Mouse (Mus musculus): ENCODE measurements around the gene Smc6. TPM values are rescaled to one million over a fixed set of nuclear protein-coding genes. Genes with fewer than 3 reads are reported as not detected.
A peak's percentile ranks its signal among the peaks of the same experiment; 100 is the strongest.

The Smc6 gene
- 40.1 and 41.7 TPM in 2 replicates for polyA plus RNA-seq (2012; rRNA removed)

DNA sequence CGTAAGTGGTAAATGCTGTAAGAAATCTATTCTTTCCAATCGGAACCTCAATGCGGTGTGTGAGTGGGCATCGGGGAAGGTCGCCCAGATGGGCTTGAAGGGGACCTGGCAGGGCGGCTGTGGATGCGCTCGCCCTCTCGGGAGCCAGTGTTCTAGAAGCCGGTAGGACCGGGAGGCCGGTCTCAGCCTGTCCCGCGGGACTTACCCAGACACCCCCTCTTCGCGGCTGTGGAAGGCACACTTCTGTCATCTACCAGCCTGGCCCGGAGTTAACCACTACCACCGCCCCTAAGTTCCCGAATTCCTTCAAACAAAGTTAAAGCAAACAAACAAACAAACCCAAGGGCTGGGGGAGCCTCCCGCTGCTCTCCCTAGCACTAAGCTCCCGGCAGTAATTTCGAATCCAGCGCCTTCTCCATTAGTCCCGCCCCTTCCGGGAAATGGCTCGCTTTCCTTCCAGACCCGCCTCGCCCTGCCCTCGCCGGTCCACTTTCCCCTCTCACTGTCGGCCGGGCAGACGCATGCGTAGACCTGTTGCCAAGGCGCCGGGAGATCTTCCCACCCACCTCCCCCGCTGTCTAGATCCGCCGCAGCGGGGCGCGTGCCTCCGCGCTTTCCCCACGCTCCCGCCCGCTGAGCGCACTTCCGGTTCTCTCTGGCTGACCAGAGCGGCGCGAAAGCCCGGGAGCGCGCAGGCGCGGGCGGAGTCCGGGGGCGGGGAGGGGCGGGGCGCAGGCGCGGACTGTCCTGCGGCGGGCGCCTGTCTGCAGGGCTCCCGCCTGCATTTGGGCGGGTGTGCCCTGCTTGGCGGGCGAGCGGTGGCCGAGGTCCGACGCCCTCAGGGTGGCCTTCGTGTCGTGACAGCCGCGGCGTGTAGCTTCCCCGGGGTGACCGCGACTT lies at the start of gene Smc6, which contains the start of gene Gen1:
Gene Smc6 (plus strand): TSS at position 505 of the 900 bp plus-strand sequence.
Gene Gen1 (minus strand): TSS at position 420 of the 900 bp plus-strand sequence.
- DNase-seq (ENCODE audit: low spot score): peak; percentile 87

DNA sequence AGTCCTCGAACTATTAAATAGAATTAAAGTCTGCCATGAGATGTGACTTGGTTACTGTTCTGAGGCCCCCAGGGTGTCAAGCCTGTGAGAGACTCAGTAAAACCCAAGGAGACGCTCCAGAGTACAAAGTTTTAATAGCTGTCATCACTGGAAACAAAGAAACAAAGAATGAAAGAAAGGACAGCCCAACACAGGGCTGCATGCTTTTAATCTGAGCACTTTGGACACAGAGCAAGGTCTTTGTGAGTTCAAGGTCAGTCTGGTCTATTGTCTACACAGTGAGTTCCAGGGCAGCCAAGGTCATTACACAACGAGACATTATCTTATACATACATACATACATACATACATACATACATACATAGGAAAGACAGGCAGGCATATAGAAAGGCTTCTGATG lies 49.2 kb upstream of the Smc6 start:
- DNase-seq (ENCODE audit: low spot score): no peak

DNA sequence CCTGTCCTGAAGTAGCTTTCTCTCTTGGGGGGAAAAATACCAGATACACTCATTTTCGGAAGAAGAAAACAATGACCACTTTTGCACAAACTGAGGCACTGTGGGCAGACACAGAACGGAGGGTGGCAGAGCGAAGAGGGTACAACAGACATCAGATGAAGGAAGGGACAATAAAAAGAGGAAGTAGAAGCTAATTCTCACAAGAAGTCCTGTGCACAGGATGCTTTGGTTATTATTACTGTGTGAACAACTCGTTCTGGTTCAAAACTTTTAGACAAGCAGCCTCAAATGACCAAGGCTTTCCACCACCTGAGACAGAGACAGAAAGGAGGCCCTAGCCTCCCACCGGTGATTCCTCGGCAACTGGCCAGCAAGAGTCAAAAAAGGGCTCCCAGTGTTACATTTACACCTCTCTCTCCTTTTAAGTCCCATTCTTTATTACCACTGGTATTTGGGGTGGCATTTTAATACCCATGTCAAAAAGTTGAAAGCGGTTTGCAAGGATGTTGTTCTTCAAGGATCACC lies 47.9 kb upstream of the Smc6 start:
- no peak for DNase-seq (ENCODE audit: low spot score)

DNA sequence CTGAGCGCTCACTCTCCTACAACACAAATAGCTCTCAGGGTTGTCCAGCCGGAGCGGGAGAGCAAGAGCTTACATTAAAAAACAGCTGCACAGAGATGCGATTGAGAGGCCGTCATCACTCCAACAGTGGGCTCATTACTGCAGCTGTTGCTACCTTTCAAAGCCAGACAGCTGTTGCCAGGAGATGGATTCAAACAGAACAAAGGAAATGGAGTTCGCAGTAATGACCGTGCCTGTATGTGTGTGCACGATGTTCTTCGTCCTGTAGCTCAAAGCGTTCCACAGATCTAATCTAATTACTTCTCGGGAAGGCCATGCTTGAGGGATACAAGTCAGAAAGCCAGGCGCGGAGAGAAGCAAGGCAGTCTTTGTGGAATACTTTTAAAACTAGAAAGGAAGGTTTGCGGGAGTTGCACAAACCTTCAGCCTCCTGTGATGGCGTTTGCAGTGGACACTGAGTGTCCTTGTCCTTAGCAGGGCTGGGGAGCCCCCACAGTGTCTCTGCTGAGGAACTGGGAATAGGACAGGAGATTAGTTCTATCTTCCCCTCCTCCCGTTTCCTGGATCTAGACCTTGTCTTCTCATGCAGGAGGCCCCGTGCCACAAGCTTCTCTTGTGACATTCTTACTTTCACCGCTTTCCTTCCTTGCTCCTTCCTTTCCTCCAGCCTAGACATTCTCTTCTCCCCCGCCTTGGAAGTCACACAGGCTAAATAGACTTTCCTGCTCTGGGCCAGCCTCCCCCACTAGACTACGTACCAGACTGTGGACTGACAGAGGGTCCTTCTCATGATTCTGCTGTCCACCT lies 44.0 kb upstream of the Smc6 start:
- DNase-seq (ENCODE audit: low spot score): no peak

DNA sequence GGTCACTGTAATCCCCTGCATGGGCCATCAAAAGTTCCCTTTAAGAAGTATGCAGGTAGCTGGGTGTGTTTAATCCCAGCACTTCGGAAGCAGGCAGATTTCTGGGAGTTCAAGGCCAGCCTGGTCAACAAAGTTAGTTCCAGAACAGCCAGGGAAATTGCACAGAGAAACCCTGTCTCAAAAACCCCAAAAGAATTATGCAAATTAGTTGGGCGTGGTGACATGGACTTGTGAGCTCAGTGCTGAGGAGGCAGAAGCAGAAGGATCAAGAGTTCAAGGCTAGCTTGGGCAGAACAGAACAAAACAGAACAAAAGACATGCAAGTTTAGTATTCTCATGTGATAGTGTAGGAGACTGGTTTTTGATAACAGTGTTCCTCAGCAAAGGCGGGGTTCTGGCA lies 43.1 kb upstream of the Smc6 start:
- no peak for DNase-seq (ENCODE audit: low spot score)

DNA sequence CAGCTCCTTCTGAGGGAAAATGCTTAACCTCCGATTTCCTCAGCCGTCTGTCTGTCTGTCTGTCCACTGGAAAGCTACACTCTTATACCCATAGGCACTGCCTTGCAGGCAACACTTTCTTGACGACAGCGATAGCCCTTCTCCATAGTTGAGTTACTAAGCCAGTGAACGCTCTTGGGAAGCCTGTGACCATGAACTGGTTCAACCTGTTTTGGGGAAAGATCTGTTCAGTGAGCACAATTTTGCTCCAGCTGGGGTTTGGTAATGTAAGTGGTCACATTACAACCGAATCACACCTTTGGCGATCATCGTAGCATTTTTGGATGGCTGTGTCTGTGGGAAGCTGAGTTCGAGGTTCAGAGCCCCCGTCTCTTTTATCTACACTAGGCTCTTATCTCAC lies 42.6 kb upstream of the Smc6 start:
- no peak for DNase-seq (ENCODE audit: low spot score)

- DNase-seq (ENCODE audit: low spot score): no peak
Observed at GRCm38 (mm10) chr12:11224722-11225121, 41.0 kb upstream of the Smc6 start.

GRCm38 (mm10) chr12:11226123-11226522 lies 39.6 kb upstream of the Smc6 start:
- no peak for DNase-seq (ENCODE audit: low spot score)

GRCm38 (mm10) chr12:11226529-11227268 lies 39.0 kb upstream of the Smc6 start:
- DNase-seq (ENCODE audit: low spot score): no peak

DNA sequence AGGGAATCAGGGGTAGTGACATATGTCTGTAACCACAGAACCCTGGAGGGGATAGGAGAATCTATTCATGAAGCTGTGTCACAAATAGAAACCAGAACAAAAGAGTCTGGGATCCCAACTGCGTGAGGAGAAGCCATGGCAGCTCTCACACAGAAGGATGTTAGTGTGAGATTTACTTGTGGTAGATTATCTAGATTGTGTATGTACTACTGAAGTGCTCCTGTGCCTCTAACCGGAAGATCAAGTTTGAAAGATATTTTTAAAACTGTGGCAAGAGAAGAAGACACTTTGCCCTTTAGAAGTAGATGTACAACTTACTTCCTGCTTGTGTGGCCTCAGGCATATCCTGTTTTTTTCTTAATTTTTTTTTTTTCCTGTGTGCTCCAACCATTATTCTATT lies 35.4 kb upstream of the Smc6 start:
- DNase-seq (ENCODE audit: low spot score): no peak

DNA sequence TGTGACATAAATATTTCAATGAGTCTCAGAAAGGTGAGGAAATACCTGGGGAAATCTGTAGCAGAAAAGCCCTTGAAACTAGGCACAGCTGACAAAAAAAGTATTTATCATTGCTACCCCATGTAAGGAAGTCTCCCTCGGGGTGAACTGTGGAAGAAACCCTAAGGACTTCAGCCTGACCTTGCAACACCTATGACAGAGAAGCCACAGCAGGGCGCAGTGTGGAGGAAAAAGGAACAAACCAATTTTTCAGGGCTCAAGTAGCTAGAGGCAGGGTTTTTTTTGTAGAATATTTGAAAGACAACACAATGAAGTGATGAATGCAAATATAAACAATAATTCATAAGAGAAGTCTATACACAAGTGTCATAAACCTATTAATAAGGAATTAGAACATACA lies 29.7 kb upstream of the Smc6 start:
- no peak for DNase-seq (ENCODE audit: low spot score)

- no peak for DNase-seq (ENCODE audit: low spot score)
Observed at GRCm38 (mm10) chr12:11247460-11247859, 18.2 kb upstream of the Smc6 start.

GRCm38 (mm10) chr12:11250322-11250721 lies 15.4 kb upstream of the Smc6 start:
- DNase-seq (ENCODE audit: low spot score): no peak

- DNase-seq (ENCODE audit: low spot score): no peak
Observed at GRCm38 (mm10) chr12:11264895-11265294, 791 bp upstream of the Smc6 start.

GRCm38 (mm10) chr12:11266282-11266985 lies 748 bp downstream of the Smc6 start:
- no peak for DNase-seq (ENCODE audit: low spot score)

GRCm38 (mm10) chr12:11267030-11267429 lies 1.3 kb downstream of the Smc6 start:
- DNase-seq (ENCODE audit: low spot score): no peak

DNA sequence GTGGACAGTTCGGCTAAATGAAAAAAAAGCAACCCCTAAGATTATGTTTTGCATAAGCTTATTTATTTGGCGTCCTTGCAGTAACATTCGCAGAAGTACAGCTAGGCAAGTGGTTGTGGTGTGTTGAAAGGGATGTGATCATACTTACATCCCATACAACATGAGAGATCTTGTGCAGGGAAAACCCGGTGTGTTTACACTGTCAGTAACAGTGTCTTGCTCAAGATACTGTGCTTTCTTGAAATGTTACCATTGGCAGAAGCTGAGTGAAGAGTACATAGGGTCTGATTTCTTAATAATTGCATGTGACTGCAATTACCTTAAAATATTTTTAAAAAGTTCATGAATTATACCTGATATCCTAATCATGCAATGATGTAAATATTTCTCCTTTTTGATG lies 6.9 kb downstream of the Smc6 start:
- DNase-seq (ENCODE audit: low spot score): no peak

DNA sequence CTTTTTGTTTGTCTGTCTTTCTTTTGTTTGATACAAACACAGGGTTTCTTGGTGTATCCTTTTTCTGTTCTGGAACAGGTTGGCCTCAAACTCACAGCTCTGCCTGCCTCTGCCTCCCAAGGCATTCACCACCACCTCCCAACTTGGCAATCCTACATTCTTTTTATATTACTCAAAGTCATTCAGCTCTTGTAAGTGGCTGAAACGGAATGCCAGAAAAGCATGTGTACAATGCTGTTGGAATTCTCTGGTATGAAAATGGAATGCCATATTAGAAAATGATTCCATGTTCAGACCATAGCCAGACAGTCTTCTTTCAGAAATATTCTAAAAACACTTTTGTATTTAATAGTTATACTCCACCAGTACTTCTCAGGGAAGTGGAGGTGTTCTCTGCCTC lies 7.5 kb downstream of the Smc6 start:
- DNase-seq (ENCODE audit: low spot score): no peak

DNA sequence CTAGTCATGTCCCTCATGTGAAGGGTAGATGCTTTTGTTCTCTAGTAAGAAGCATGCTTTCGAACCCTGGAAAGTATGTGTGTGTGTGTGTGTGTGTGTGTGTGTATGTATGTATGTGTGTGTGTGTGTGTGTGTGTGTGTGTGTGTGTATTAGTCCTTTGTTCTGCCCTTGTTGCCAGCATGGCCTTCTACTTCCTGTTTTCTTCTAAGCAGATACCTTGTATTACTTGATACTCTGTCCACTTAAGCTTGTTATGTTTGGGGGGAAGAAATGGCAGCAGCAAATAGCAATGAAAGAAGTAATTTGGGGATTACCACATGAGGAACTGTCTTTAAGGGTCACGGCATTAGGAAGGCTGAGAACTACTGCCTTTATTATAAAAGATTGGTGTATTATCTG lies 10.9 kb downstream of the Smc6 start:
- no peak for DNase-seq (ENCODE audit: low spot score)

- no peak for DNase-seq (ENCODE audit: low spot score)
Observed at GRCm38 (mm10) chr12:11277207-11277606, 11.5 kb downstream of the Smc6 start.

DNA sequence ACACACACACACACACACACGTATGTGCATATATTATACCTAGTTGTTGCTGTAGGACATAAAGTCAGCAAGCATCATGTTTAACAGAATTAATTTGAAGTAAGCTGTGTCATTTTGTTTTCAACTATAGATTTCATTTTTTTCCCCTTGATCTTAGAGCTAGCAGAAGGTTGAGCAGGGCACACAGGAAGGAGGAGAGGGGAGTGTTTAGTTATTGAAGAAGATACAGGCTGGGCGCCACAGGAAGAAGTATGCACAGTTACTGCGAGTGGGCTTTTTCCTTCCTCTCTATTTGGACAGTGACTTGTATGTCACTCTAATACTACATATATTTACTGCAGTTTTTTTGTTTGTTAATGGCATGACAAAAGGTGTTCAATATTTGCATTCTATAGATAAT lies 14.2 kb downstream of the Smc6 start:
- DNase-seq (ENCODE audit: low spot score): no peak
